Mouse (Mus musculus): Measurements from ENCODE around the gene Ccdc105. TPM values are rescaled to one million over a fixed set of nuclear protein-coding genes. Genes with fewer than 3 reads are reported as not detected.

Ccdc105 gene
- polyA plus RNA-seq (2015; fragmentation: Nextera tagmentation; extraction: Ambion mirVana) = not detected in 2 replicates

DNA sequence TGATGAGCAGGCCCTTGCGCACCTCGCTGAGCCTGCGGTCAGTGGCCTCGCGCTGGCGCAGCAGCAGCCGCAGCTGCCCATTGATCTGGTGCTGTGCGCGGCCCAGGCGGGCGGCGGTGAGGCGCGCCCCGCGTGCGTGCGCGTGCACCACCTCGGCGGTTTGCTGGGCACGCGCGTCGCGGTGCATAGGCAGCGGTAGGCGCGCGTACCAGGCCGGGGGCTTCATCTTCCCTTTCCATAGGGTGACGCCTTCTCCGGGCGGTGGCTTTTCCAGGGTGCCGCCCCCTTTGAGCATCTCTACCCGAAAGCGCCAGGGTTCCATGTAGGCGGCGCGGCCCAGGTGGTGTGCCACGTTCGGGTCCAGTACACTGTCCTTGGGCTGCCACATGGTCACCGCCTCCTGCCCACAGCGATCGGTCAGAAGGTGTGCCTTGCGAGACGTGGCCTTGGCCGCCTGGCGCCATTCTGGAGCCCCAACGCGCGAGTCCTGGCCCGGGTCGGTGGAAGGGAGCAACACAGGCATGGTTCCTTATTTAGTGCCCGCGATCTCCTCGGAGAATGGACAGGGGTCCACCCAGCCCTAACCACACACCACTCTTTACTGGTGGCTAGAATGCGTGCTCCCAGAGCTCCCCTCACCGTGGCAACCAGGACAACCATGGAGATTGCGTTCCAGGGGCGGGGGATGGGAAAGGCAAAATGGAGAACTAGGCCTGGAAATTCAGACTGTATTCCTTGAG, at the start of gene Ccdc105:
Ccdc105 (minus strand) TSS at position 614 of the 740 bp plus-strand sequence.
- H3K36me3 ChIP-seq = no peaks in the 10 kb centered on the region
- H3K4me1 ChIP-seq (replicated peaks) = peaks cover 9% of the 10 kb centered on the region
- no peaks in the 10 kb centered on the region for H3K9me3 ChIP-seq (replicated peaks)
- peak within 1 kb of the TSS; percentile 24; the same call in 1 of the 2 replicates for H3K27ac ChIP-seq
- peak within 1 kb of the TSS; percentile 62 for H3K4me3 ChIP-seq
- peak within 1 kb of the TSS; percentile 59 for H3K9ac ChIP-seq
- 2% methylated on average over 51 of the region's 61 CpGs for WGBS
- ATAC-seq (replicated peaks; ENCODE audit: insufficient number of reproducible peaks, insufficient read depth, low FRiP score, low read depth) = peak; percentile 80
- H3K27me3 ChIP-seq = peaks cover 32% of the 10 kb centered on the region
- H3K4me2 ChIP-seq = peak within 1 kb of the TSS; percentile 80

DNA sequence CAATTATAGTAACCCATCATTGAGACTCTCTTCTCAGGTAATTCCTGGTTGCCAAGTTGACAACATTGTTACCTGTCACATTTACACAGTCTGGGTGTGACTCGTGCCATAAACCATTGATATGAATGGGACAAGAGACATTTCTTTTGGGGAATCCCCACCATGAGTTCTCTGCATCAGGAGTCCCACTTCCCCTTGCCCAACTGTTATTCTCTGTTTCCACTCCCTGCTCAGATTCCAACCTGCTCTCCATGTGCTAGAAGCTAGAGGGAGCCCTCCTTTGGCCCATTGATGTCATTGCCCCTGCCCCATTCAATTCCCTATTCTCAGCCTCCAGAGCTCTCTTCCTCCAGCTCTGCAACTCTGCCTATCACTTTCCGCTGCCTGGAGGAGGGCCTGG, 48.6 kb upstream of the Ccdc105 start:
- ATAC-seq (replicated peaks; ENCODE audit: insufficient number of reproducible peaks, insufficient read depth, low FRiP score, low read depth) = no peak
- Histone ChIP-seq H3K4me2 (no peak overlapping the region), H3K9ac (no peak overlapping the region), H3K36me3 (no peaks in the 10 kb centered on the region), H3K27me3 (no peaks in the 10 kb centered on the region), H3K27ac (no peak overlapping the region), H3K4me3 (no peak overlapping the region), H3K9me3 (replicated peaks) (no peaks in the 10 kb centered on the region), H3K4me1 (replicated peaks) (no peaks in the 10 kb centered on the region)
- 80% methylated on average over 2 of the region's 2 CpGs for WGBS

DNA sequence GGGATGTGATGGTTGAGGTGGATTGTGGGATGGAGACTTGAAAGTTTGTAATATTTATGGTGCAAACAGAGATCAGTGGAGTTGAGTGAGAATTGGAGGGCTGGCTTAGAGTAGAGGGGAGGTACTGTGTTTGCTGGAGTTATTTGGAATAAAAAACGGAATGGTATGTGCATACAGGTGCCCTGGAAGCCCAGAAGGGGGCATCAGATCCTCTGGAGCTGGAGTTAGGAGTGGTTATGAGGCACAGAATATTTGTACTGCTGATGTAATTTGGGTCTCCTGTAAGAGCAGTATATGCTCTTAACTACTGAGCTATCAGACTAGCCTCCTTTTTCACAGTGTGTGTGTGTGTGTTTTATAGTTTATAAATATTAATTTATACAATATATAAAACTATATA, 37.7 kb upstream of the Ccdc105 start:
- Histone ChIP-seq H3K4me3 (no peak overlapping the region), H3K36me3 (no peaks in the 10 kb centered on the region), H3K4me2 (no peak overlapping the region), H3K27ac (no peak overlapping the region), H3K9me3 (replicated peaks) (no peaks in the 10 kb centered on the region), H3K27me3 (no peaks in the 10 kb centered on the region), H3K9ac (no peak overlapping the region), H3K4me1 (replicated peaks) (0 out of 2 replicates have a peak, but pooled peaks cover 3% of the 10 kb centered on the region)
- WGBS = 24% methylated on average over 1 of the region's 1 CpGs
- no peak for ATAC-seq (replicated peaks; ENCODE audit: insufficient number of reproducible peaks, insufficient read depth, low FRiP score, low read depth)

DNA sequence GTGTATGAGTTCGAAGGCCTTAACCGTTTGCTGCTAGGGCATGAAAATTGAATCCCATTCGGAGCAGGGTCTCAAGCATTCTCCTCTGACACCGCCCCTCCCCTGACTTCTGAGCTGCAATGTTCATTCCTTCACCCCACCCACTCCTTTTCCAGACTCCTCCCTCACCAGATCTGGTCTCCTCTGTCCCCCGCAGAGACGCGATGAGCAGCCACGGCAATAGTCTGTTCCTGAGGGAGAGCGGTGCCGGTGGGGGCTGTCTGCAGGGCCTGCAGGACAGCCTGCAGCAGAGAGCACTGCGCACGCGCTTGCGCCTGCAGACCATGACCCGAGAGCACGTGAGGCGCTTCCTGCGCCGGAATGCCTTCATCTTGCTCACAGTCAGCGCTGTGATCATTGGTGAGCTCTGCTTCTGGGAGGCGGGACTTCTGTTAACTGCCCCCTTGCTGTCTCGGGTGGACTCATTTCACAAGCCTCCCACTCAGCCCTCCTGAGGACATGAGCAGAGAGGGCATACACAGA, 34.8 kb upstream of the Ccdc105 start:
- Histone ChIP-seq H3K4me3 (peak overlapping the region; percentile 48), H3K36me3 (no peaks in the 10 kb centered on the region), H3K9me3 (replicated peaks) (no peaks in the 10 kb centered on the region), H3K9ac (peak overlapping the region; percentile 46; the same call in 1 of the 2 replicates), H3K27me3 (no peaks in the 10 kb centered on the region), H3K27ac (0 out of 2 replicates have a peak overlapping the region, but pooled peaks have one; percentile 15), H3K4me1 (replicated peaks) (0 out of 2 replicates have a peak, but pooled peaks cover 3% of the 10 kb centered on the region), H3K4me2 (peak overlapping the region; percentile 71)
- ATAC-seq (replicated peaks; ENCODE audit: insufficient number of reproducible peaks, insufficient read depth, low FRiP score, low read depth) = peak; percentile 85
- WGBS = 7% methylated on average over 22 of the region's 22 CpGs

DNA sequence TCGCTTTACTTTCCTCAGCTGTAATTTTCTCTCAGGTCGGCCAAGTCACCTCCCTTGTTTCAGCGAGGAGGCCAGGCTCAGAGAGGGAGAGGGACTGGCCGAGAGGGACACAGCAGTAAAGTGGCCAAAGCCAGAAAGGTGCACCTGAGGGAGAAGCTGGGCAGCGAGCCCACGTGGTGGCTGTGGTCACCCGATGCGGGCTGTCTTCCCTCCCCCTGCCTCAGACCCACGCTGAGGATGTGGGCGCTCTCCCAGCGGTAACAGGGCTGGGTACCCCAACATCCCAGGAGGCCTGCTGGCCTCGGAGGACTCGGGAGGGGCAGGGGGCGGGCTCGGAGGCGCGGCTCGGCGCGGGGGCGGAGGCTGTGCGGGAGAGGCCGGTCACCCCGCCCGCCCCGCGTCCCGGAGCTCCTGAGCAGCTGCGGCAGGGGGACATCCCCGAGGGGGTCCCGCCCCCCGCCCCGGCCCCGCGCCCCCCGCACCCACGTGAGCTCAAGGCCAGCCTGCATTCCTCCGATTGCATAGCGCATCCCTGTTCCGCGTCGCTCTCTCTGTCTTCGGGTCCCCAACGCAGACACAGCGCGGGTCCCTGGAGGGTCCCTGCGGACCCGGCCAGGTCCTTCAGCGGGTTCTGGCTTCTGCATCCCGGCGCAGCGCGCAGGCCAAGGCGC, 27.3 kb upstream of the Ccdc105 start, which contains the start of gene Slc1a6:
Slc1a6 (plus strand) TSS at position 516 of the 671 bp plus-strand sequence.
- H3K9me3 ChIP-seq (replicated peaks) = no peaks in the 10 kb centered on the region
- no peak within 1 kb of the TSS for H3K27ac ChIP-seq
- no peak for ATAC-seq (replicated peaks; ENCODE audit: insufficient number of reproducible peaks, insufficient read depth, low FRiP score, low read depth)
- H3K27me3 ChIP-seq = peaks cover 15% of the 10 kb centered on the region
- peak within 1 kb of the TSS; percentile 98 for H3K4me2 ChIP-seq
- no peaks in the 10 kb centered on the region for H3K36me3 ChIP-seq
- 1% methylated on average over 51 of the region's 54 CpGs for WGBS
- H3K9ac ChIP-seq = peak within 1 kb of the TSS; percentile 54
- H3K4me3 ChIP-seq = peak within 1 kb of the TSS; percentile 61
- peaks cover 9% of the 10 kb centered on the region for H3K4me1 ChIP-seq (replicated peaks)

DNA sequence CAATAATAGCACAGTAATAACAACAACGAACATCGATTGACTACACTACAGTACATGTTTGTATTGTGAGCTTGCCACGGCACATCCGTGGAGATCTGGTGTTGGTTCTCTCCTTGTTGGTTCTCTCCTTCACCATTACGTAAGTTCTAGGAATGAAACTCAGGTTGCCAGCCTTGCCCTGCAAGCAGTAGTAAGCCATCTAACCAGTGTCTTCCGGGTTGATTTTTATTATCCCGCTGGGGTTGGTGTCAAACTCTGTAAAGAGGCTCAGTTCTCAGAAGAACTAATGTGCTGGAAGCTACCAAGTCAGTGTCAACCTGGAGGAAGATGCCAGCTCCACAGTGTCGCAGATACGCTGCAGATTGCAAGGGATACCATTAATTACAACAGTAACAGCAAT, 26.7 kb upstream of the Ccdc105 start:
- WGBS = 63% methylated on average over 9 of the region's 9 CpGs
- H3K4me1 ChIP-seq (replicated peaks) = peaks cover 9% of the 10 kb centered on the region
- peak overlapping the region; percentile 54; the same call in 1 of the 2 replicates for H3K9ac ChIP-seq
- peak overlapping the region; percentile 61 for H3K4me3 ChIP-seq
- no peak overlapping the region for H3K27ac ChIP-seq
- no peaks in the 10 kb centered on the region for H3K36me3 ChIP-seq
- no peaks in the 10 kb centered on the region for H3K9me3 ChIP-seq (replicated peaks)
- ATAC-seq (replicated peaks; ENCODE audit: insufficient number of reproducible peaks, insufficient read depth, low FRiP score, low read depth) = no peak
- peaks cover 15% of the 10 kb centered on the region for H3K27me3 ChIP-seq
- H3K4me2 ChIP-seq = peak overlapping the region; percentile 98

DNA sequence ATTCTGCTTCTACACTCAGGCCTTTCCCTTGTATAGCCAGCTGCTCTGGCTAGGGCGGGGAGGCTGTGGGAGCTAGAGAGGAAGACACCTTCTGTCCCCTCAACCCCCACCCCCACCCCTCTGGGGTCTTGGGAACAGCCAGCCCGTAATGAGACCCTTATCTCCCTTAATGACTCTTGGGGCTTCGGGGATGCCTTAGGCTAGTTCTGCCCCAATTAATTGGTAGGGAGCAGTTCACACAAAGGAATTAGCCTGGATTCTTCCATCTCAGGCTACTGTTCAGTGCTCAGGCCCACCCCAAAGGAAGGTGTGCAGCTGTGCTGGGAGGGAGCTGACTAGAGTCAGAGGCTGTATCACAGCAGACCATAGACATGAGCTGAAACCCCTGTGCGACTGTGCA, 23.0 kb upstream of the Ccdc105 start:
- peaks cover 9% of the 10 kb centered on the region for H3K4me1 ChIP-seq (replicated peaks)

DNA sequence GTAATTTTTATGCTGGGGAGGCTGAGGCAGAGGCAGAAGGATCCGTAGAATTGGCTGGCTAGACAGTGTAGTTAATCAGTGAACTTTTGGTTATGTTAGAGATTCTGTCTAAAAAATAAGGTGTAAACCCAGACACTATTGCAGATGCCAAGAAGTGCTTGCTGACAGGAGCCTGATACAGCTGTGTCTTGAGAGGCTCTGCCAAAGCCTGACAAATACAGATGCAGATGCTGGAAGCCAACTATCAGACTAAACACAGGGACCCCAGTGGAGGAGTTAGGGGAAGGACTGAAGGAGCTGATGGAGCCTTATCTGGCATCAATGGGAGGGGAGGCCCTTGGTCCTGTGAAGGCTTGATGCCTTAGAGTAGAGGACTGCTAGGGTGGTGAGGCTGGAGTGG, 12.7 kb upstream of the Ccdc105 start:
- no peak for ATAC-seq (replicated peaks; ENCODE audit: insufficient number of reproducible peaks, insufficient read depth, low FRiP score, low read depth)
- 67% methylated on average over 1 of the region's 1 CpGs for WGBS
- no peaks in the 10 kb centered on the region for H3K4me1 ChIP-seq (replicated peaks)

More for the DNA sequence above, 23.0 kb upstream of the Ccdc105 start:
- no peaks in the 10 kb centered on the region for H3K9me3 ChIP-seq (replicated peaks)
- no peak overlapping the region for H3K27ac ChIP-seq
- no peak overlapping the region for H3K9ac ChIP-seq
- peaks cover 9% of the 10 kb centered on the region for H3K27me3 ChIP-seq
- 53% methylated on average over 4 of the region's 4 CpGs for WGBS
- no peak overlapping the region for H3K4me2 ChIP-seq
- ATAC-seq (replicated peaks; ENCODE audit: insufficient number of reproducible peaks, insufficient read depth, low FRiP score, low read depth) = no peak
- H3K36me3 ChIP-seq = no peaks in the 10 kb centered on the region
- no peak overlapping the region for H3K4me3 ChIP-seq

DNA sequence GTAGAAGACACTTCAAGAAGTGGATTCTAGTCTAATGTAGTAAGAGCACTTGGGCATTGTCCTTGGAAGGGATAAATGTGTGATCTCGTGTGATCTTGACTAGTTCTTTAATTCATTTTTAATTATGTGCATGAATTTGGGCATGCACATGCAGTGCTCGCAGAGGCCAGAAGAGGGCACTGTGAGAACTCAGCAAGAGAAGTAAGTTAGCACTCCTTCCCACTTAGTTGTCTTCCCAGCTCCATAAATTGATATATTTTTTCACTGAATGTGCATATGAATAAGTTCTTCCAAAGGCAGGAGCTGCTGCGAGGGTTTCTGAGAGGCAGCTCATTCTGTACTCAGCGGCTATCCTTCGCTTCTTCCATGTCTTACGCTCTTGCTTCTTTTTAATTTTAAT, 3.2 kb upstream of the Ccdc105 start:
- Histone ChIP-seq H3K4me2 (no peak overlapping the region), H3K4me1 (replicated peaks) (peaks cover 9% of the 10 kb centered on the region), H3K27ac (no peak overlapping the region), H3K9me3 (replicated peaks) (no peaks in the 10 kb centered on the region), H3K27me3 (peaks cover 14% of the 10 kb centered on the region), H3K4me3 (no peak overlapping the region), H3K36me3 (no peaks in the 10 kb centered on the region), H3K9ac (no peak overlapping the region)
- WGBS = 36% methylated on average over 6 of the region's 6 CpGs
- ATAC-seq (replicated peaks; ENCODE audit: insufficient number of reproducible peaks, insufficient read depth, low FRiP score, low read depth) = no peak

More for the DNA sequence above, 12.7 kb upstream of the Ccdc105 start:
- H3K4me2 ChIP-seq = no peak overlapping the region
- H3K9me3 ChIP-seq (replicated peaks) = no peaks in the 10 kb centered on the region
- no peak overlapping the region for H3K9ac ChIP-seq
- H3K36me3 ChIP-seq = no peaks in the 10 kb centered on the region
- H3K27me3 ChIP-seq = no peaks in the 10 kb centered on the region
- no peak overlapping the region for H3K27ac ChIP-seq
- H3K4me3 ChIP-seq = no peak overlapping the region

DNA sequence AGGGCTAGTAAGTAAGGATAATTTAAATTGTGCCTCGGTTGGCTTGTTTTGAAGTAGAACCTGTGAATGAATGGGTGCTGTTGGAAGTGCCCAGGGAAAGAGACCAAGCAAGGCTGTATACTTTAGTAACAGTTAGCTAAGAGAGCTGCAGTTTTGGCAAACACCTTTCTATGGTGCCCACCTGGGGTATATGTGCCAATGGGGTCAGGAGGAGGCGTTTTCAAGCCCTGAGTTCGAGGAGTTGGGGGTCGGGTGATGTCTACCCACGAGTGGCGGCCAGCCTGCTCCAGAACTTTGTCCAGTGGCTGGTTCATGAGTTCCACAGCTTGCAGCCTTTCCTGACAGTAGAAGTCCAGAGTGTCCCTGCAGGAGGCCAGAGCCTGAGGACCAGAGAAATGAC, 3.9 kb downstream of the Ccdc105 start:
- peaks cover 42% of the 10 kb centered on the region for H3K27me3 ChIP-seq
- WGBS = 81% methylated on average over 6 of the region's 6 CpGs
- ATAC-seq (replicated peaks; ENCODE audit: insufficient number of reproducible peaks, insufficient read depth, low FRiP score, low read depth) = no peak

DNA sequence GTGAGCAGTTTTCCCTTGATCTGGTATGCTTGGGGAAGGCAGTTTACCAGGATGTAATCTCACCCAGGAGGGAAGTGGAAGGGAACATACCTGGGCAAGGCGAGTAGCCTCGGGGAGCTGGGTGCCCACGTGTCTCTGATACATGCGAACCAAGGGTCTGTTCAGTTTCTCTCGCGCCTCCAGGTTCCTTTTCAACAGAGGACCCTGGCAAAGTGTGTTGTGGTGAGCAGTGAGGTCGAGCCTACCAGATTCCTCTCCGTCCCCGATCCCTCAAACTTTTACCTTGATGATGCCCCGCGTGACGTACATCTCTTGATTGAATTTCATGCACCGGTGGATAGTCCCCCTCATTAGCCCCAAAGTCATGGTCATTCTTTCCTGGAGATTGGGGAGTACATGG, 4.7 kb downstream of the Ccdc105 start:
- H3K4me2 ChIP-seq = no peak overlapping the region
- no peaks in the 10 kb centered on the region for H3K9me3 ChIP-seq (replicated peaks)
- H3K9ac ChIP-seq = no peak overlapping the region
- no peak overlapping the region for H3K27ac ChIP-seq
- ATAC-seq (replicated peaks; ENCODE audit: insufficient number of reproducible peaks, insufficient read depth, low FRiP score, low read depth) = no peak
- no peaks in the 10 kb centered on the region for H3K36me3 ChIP-seq
- no peak overlapping the region for H3K4me3 ChIP-seq
- H3K4me1 ChIP-seq (replicated peaks) = peaks cover 16% of the 10 kb centered on the region
- 80% methylated on average over 13 of the region's 13 CpGs for WGBS
- peaks cover 42% of the 10 kb centered on the region for H3K27me3 ChIP-seq

More for the DNA sequence above, 3.9 kb downstream of the Ccdc105 start:
- Histone ChIP-seq H3K9me3 (replicated peaks) (no peaks in the 10 kb centered on the region), H3K4me3 (no peak overlapping the region), H3K9ac (no peak overlapping the region), H3K4me2 (no peak overlapping the region), H3K27ac (no peak overlapping the region), H3K36me3 (no peaks in the 10 kb centered on the region), H3K4me1 (replicated peaks) (peaks cover 16% of the 10 kb centered on the region)

Data from heart, embryonic 15.5 days (tissue).